Mouse (Mus musculus) testis, adult 2 months (tissue): ENCODE measurements around the gene Nr3c2. TPM values are rescaled to one million over a fixed set of nuclear protein-coding genes. Genes with fewer than 3 reads are reported as not detected.

Experiments
- H3K27ac ChIP-seq: fragments of 200-500 bp; 2 replicates; pipeline ENCODE4 v1.5.1; 2012; ENCODE audit warnings: low read depth, low read length; ENCODE audit not compliant: control insufficient read depth, insufficient read depth
- H3K27me3 ChIP-seq: fragments of 200-500 bp; 2 replicates; pipeline ENCODE4 v1.6.1; 2012; ENCODE audit warnings: mild to moderate bottlenecking, low read length, moderate library complexity; ENCODE audit not compliant: control insufficient read depth, insufficient read depth
- H3K36me3 ChIP-seq: fragments of 200-500 bp; 2 replicates; pipeline ENCODE4 v1.6.1; 2012; ENCODE audit warnings: mild to moderate bottlenecking, low read length; ENCODE audit not compliant: control insufficient read depth, insufficient read depth
- H3K4me1 ChIP-seq: fragments of 200-500 bp; 2 replicates; pipeline ENCODE4 v1.6.1; 2012; ENCODE audit warnings: low read length; ENCODE audit not compliant: control insufficient read depth, insufficient read depth
- H3K4me3 ChIP-seq: fragments of 200-500 bp; 2 replicates; pipeline ENCODE4 v1.5.1; 2012; ENCODE audit warnings: low read depth, mild to moderate bottlenecking, low read length, moderate library complexity, mixed read lengths; ENCODE audit not compliant: control insufficient read depth
- CTCF ChIP-seq: fragments of 200-500 bp; IDR thresholded peaks from 2 replicates; pipeline ENCODE4 v1.5.1; 2012; ENCODE audit warnings: low read depth, mild to moderate bottlenecking, inconsistent platforms, low read length, moderate library complexity; ENCODE audit not compliant: control insufficient read depth, insufficient read depth, insufficient replicate concordance
- POLR2A ChIP-seq: fragments of 200-500 bp; IDR thresholded peaks from 2 replicates; pipeline ENCODE4 v1.6.1; 2012; ENCODE audit warnings: low read depth, mild to moderate bottlenecking, inconsistent platforms, low read length, moderate library complexity; ENCODE audit not compliant: control insufficient read depth
- polyA plus RNA-seq: library from polyadenylated mRNA; depleted of rRNA; stranded (reverse); fragments of >200 nt; gene quantifications from 2 replicates; pipeline ENCODE4 v1.2.3, GENCODE M21; 2012

Gene Nr3c2
- polyA plus RNA-seq, 1 experiment: 4.0 TPM

DNA sequence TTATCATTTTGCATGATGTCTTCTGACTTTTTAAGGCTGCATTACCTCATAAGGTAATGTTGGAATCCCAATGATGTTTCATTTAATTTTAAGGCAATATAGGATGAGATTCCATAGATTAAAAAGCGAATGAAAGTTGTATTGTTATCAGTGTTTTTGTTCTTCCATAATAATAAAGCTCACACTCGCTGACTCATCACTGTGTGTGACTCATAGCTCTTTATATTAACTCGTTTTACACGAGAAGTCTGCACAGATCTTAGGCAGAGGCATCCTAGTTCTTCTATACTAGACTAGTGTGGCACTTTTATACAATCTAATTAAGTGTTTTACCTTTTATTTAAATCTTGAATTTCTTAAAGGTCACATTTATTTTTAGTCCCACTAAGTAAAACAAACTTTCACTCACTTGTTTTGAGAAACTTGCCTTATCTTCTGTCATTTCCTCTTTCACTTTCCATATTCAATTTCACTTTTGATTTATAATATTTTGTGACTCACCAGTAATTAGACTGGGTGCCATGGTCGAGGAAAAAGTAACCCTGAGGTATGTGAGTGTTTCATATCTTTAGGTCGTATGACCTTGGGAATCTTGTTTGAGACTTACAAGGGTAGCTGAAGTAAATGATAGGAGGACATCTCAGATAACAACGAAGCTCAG, 217.3 kb downstream of the Nr3c2 start:
- Histone ChIP-seq H3K4me3 (no peak overlapping the region), H3K4me1 (no peaks in the 10 kb centered on the region), H3K27me3 (no peaks in the 10 kb centered on the region), H3K27ac (no peak overlapping the region), H3K36me3 (no peaks in the 10 kb centered on the region)
- TF ChIP-seq POLR2A: no peak
- TF ChIP-seq CTCF: no peak

GRCm38 (mm10) chr8:77120810-77121570, 221.7 kb downstream of the Nr3c2 start:
- Histone ChIP-seq H3K4me1 (no peaks in the 10 kb centered on the region), H3K27ac (no peak overlapping the region), H3K4me3 (no peak overlapping the region), H3K36me3 (no peaks in the 10 kb centered on the region), H3K27me3 (no peaks in the 10 kb centered on the region)
- TF ChIP-seq POLR2A (no peak), CTCF (no peak)

DNA sequence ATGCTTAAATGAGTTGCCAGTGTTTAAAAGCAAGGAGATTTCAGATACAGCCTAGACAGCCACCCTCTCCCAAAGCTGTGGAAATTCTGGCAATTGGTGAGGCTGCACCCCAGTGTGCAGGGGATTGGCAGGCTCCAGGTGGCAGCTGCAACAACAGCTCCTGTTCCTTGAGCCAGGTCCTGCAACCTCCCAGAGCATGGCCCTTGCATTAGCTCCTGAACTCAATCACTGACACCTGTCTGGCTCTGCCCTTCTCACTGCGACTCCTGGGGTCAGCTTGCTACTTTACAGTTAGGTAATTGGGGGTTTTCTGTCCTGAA, 222.3 kb downstream of the Nr3c2 start:
- Histone ChIP-seq H3K4me3 (no peak overlapping the region), H3K36me3 (no peaks in the 10 kb centered on the region), H3K4me1 (no peaks in the 10 kb centered on the region), H3K27ac (no peak overlapping the region), H3K27me3 (no peaks in the 10 kb centered on the region)
- TF ChIP-seq CTCF: no peak
- no peak for TF ChIP-seq POLR2A

GRCm38 (mm10) chr8:77122300-77122699, 223.1 kb downstream of the Nr3c2 start:
- no peak overlapping the region for H3K4me3 ChIP-seq
- H3K27ac ChIP-seq: no peak overlapping the region
- TF ChIP-seq CTCF: no peak
- TF ChIP-seq POLR2A: no peak
- no peaks in the 10 kb centered on the region for H3K36me3 ChIP-seq
- H3K27me3 ChIP-seq: no peaks in the 10 kb centered on the region
- no peaks in the 10 kb centered on the region for H3K4me1 ChIP-seq

DNA sequence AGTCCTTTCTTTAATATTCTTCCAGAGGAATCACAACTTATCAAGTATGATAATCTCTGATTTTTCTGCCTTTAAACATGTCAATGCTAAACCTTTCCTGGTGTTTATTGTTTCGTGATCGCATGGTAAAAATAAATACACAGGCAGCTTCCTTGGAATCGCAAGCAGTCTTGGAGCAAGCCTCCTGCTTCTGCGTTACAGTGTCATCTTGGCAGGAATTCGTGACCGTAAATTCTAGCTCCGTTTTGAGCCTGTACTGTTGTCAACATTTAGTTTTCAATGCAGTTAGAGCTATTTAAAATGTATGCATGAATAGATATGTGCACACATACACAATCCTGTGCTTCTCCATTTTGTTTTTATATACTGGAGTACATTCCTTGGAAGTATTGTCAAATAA, 226.5 kb downstream of the Nr3c2 start:
- H3K4me3 ChIP-seq: no peak overlapping the region
- TF ChIP-seq CTCF (no peak), POLR2A (no peak)
- peaks cover 3% of the 10 kb centered on the region for H3K4me1 ChIP-seq
- no peak overlapping the region for H3K27ac ChIP-seq
- no peaks in the 10 kb centered on the region for H3K27me3 ChIP-seq
- H3K36me3 ChIP-seq: no peaks in the 10 kb centered on the region

- Histone ChIP-seq H3K27ac (no peak overlapping the region), H3K36me3 (no peaks in the 10 kb centered on the region), H3K27me3 (no peaks in the 10 kb centered on the region), H3K4me3 (no peak overlapping the region), H3K4me1 (peaks cover 3% of the 10 kb centered on the region)
- TF ChIP-seq POLR2A (no peak), CTCF (no peak)
Measured at GRCm38 (mm10) chr8:77128006-77128405, 228.8 kb downstream of the Nr3c2 start.

GRCm38 (mm10) chr8:77132903-77133637, 233.8 kb downstream of the Nr3c2 start:
- Histone ChIP-seq H3K4me1 (peaks cover 1% of the 10 kb centered on the region), H3K27ac (no peak overlapping the region), H3K36me3 (no peaks in the 10 kb centered on the region)

More at GRCm38 (mm10) chr8:77132903-77133637, 233.8 kb downstream of the Nr3c2 start:
- Histone ChIP-seq H3K4me3 (no peak overlapping the region), H3K27me3 (no peaks in the 10 kb centered on the region)
- no peak for TF ChIP-seq POLR2A
